Mouse (Mus musculus): Measurements from ENCODE around the gene Ccdc158.

Ccdc158 gene

DNA sequence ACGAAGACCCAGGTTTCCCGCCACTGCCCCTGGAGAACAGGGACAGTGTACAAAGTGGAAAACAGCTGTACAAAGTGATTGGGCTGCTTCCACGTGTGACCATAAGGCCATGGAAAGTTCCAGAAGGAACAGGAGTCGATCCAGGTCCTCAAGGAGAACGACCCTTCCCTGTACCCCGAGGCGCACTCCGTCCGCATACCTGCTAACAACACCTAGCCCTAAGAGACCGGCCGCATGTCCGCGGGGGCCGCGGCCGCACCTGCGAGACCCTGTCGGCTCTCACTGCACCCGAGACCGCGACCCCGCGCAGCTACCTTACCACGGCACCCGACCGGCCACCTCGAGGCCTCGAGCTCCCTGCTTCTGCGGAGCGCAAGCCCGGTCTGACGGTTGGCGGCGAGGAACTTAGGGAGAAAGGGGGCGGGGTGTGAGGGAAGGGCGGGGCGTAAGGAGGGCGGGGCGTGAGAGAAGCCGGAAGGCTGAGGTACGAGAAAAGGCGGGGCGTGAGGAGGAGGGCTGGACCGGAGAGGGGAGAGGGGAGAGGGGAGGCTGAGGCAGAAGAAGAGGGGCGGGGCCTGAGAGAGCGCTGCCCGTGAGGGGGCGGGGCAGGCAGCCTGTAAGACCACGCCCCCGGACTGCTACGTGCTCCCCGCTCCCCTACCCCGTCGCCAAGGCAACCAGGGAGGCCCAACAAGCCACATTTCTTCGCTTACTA, at the start of gene Ccdc158:
TSS of gene Ccdc158 (minus strand) at position 413 of the 715 bp plus-strand sequence.
- peak; percentile 68 for DNase-seq

DNA sequence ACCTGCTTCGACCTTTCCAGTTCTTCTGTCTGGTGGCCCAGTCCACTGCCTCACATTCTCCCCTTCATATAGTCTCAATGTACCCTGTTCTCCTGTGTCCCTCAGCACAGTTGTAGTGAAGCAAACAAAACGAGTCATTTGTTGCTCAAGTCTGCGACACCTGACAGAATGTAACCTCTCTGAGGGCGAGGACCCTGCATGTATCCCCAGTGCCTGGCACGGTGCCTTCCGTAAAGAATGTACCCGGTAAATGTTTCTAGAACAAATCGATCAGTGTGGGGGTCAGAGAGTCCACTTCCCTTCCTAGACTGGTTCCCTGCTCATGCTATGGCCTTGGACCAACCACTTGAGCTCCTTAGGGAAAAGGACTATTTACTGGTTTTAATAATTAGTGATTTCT, 46.5 kb upstream of the Ccdc158 start:
- no peak for DNase-seq

DNA sequence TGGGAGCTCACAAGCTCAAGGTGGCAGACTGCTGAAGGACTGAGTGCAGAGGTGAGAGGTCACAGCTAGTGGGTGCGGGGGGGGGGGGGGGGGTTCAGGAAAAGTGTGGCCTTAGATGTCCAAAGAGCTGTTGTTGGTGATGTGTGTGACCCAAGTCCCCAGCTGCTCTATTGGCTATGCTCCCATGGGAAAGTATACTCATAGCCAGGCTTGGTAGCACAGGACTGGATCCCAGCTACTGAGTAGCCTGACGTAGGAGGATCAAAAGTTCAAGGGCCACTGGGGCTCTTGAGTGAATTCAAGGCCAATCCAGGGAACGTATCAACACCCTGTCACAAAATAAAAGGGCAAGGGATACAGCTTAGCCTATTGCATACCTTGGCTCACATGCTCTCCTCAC, 43.8 kb upstream of the Ccdc158 start:
- no peak for DNase-seq

DNA sequence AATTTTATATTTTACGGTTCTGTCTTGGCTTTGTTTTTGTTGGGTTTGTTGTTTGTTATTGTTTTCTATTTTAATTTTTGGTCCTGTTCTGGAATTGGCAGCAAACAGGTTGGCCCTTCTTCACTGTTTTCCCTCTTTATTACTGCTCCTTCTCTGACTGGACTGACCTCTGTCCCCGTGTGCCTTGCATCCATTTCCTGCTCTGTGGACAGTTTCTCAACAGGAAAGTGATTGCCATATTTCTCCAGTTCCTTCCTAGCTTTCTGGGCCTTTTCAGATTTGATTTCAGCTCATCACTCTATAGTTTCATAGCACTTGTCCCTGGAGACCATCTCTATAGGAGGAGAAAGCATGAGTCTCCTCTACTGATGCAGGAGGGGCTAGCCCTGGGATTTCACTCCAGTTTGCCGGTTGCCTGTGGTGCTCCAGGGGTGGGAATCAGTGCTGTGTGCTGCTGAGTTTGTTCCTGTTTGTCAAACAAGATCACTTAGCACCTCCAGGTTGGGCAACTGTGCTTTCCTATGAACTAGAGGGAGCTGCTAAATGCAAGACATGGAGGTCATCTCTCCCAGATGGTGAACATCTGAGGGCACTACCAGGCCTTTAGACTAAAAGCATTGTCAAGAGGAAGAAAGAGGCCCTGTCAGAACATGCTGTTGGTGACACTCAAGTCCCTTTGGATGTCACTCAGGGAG, 42.7 kb upstream of the Ccdc158 start:
- DNase-seq = no peak

DNA sequence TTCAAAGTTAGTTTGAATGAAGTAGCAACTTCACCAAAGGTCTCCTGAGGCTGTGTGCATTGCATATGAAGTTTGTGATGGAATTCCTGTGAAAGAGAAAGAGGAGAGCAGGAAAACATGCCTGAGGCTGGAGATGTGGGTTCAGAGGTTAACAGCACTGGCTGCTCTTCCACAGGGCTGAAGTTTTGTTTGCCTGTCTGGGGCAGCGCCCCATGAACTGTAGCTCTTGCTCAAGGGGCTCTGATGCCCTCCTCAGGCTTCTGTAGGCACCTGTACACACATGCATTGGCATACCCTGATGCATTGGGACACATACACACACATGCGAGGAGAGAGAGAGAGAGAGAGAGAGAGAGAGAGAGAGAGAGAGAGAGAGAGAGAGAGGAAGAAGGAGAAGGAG, 40.8 kb upstream of the Ccdc158 start:
- DNase-seq = no peak

DNA sequence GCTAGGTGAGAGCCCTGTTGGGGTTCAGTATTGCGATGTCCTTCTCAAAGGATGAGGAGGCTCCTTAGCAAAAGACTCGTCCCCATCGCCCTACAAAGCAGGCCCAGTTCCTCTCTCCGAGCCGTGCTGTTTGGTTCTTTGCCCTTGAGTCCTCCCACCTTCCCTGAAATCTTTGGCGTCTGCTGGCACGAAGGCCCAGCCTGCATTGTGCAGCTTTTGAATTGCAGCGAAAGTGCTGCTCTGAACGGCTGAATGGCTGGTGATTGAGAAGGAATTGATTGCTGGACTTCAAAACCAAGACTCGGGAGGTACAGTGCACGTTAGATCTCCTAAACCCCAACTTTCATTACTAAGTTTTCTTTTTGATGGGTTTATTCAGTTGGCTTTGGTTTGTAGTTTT, 40.2 kb upstream of the Ccdc158 start:
- DNase-seq = no peak

DNA sequence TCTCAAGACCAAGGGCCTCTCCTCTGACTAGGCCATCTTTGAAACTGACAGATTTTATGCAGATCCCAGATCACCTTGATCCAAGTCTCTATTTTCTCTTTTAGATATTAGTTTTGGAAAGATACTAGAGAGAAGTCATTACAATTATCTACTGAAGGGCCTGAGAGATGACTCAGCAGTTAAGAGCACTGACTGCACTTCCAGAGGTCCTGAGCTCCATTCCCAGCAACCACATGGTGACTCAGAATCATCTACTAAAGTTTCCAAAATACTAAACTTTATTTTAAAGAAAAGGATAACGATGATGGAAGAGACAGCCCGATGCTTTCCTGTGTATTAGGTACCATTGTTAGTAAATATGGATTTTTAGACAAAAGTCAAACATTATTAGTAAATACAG, 39.8 kb upstream of the Ccdc158 start:
- DNase-seq = no peak

DNA sequence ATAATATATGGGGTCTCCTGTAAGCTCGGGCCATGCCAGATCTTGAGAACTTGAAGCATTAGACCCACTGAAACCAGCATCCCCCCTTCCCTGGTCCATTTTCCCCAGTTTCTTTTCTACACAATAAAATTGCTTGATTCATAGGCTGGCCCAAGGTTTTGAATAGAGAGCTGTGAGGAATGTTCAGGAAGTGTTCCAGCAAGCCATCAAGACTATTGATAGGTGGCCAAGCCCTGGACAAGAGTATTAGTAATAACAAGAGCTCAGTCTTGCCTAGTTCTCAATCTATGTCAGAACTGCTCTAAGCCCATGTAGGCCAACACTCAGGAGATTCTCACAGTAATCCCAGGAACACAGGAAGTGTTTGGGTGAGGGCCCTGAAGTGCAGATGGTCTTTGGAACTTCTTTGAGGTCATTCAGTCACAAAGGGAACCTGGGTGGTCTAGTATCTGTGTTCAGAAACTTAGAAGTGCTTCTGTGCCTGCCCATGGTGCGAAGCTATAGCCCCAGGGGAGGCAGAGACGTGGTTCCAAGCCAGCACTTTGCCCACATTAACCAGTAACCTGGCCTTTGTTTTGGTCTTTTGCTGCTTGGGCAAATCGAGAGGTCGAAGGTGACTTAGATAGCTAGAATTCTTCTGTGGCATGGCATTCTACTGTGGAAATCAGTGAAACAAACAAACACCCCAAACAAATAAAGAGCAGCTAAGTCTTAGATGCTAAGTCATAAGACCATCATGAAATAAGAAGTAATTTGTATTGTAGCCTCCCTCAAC, 37.7 kb upstream of the Ccdc158 start:
- no peak for DNase-seq

DNA sequence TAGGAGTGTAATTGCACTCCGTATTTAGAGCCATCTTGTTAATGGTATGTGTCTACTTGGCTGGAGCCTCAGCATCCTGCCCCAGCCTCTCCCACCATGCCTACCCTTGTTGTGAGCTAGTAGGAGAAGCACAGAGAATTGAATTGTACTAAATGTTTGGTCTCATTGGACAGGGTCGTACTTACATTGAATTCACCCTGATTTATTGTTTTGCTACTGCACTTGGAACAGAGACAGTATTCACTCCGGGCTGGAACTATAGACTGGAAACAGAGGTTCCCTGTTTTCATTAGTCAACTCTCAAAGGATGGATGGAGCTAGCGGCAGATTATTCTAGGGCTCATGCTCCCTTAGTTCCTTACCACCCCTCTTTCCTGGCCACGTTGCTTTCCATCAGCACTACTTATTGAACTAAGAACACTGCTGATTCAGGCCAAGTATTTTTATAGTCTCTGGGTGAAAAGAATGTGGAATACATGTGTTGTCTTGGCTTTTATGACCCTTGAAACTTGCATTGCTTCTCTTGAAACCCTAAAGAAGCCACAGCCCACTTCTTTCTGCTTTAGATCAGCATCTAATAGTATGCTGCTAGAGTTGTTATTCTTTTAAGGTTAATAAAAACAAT, 36.7 kb upstream of the Ccdc158 start:
- no peak for DNase-seq

DNA sequence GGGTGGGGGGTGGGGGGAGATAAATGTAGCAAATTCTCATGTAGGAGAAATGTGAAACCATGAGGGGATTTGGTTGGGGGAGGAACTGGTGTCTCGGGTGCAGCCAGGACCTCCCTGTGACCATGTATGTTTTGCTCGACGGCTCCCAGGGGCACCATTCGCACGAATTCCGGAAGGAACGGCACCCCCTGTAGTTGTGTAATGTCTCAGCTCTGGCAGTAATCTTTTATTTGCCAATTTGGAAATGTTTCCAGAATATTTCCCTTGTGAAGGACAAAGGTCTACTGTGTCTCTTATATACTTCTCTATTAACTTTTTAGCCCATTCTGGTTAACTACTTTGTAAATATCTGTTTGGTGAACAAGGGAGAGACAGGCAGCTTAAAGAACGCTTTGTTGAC, 35.7 kb upstream of the Ccdc158 start:
- no peak for DNase-seq

DNA sequence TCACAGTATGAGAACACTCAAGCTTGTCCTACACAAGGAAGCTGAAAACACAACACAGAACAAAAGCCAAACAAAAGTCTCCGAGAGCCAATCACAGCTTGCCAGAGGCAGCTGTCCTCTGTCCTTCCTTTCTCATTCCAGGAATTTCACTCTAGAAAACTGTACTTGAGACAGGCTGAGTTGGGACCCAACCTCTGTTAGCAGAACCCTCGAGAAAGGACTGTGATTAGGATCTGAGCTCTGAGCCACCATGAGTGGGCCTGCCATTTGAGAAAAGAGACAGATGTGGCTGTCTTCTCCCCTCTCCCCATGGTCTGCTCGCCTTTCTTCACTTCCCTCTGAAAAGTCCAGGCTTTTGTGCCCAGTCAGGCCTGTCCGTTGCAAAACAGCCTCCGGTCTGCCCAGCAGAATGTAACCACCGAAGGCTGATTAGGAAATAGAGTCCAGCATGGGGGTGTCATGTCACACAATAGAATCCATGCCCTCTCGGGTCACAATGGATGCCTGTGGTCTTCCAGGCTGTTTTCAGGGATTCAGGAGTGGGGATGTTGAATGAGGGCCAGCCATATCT, 32.9 kb upstream of the Ccdc158 start:
- DNase-seq = no peak

DNA sequence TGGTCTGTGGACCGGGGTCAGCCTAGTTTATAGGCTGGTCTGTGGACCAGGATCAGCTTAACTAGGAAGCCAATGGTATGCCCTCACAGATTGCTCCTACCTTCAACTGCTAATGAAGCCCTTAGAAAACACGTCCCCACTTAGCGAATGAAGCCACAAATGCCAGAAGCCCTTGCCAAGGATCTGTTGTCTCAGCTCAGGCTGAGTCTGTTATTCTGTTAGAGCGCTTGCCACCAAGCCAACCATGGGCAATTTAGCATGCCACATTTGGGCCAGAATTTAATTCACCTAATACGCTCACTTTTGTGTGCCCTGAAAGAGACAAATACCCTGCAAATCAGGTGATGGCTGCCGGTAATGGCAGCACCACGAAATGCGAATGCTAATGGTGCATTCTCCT, 28.6 kb upstream of the Ccdc158 start:
- no peak for DNase-seq

DNA sequence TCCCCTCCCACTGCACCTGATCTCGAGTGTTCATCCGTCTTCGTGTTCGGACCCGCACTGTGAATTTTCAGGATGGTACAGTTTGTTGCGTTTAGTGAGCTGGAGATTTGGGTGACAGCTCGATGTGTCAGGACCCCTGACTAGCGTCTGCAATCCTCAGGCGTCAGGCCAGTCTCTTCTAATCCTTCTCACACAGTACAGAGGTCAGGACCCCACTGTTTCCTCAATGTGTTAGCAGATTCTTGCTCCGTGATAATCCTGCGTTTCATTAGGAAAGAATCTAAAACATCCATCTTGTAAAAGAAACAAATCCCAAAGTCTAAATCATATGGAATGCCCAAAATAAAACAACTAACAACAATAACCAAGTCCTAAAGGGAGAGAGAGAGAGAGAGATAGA, 26.7 kb upstream of the Ccdc158 start:
- DNase-seq = no peak

DNA sequence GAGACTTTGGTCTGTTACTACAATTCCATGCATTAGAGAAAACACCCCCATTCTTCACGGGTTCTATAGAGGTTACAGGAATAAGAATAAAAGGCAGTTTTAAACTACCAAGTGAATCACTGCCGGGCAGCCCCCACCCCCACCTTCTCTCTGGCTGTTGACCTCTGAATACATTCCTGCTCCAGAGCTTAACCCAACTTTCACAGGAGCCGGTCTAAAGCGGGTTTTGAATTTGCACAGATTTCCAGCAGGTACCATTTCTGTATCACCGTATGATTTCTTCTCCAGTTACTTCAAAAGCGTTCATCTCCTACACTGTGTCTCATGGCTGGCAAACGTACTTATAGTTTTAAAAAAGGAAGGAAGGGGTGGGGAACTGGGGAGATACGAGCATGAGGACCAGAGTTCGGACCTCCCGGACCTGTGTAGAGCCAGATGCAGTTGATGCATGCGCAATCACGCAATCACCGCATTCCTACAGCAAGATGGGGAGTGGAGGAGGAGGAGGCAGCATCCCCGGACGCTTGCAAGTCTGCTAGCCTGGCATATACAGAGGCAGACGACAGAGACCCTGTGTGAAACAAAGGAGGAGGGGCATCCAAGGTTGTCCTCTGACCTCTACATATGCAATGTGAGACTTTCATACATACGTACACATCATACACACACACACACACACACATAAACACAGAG, 23.9 kb upstream of the Ccdc158 start:
- DNase-seq = no peak

DNA sequence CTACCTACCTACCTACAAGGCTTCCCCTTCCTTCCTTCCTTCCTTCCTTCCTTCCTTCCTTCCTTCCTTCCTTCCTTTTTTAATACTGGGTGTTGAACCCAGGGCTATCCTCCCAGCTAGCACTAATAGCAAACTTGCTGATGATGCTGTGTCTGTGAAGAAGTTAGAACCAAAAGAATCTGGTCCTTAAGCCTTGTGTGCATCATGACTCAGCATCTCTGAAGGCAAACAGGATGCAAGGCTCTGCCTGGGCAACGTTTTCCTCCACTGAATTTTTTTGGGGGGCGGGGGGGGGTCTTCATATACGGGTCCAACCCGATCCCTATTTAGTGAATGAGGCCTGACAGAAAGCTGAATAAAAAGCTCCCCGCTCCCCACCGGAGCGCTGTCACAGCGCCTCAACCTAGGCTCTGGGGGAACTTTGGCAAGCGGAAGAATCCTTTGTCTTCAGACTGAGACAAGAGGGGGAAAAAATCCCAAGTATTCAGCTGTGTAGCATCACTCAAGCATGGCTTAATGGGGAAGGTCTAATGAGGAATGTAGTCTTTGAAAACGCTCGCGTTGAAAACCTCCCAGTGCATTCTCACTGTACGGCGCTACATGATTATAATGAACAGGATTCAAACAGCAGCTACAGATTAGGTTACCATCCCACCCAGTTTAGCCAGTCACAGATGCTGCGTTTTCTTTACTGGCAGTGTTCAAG, 23.2 kb upstream of the Ccdc158 start:
- no peak for DNase-seq

DNA sequence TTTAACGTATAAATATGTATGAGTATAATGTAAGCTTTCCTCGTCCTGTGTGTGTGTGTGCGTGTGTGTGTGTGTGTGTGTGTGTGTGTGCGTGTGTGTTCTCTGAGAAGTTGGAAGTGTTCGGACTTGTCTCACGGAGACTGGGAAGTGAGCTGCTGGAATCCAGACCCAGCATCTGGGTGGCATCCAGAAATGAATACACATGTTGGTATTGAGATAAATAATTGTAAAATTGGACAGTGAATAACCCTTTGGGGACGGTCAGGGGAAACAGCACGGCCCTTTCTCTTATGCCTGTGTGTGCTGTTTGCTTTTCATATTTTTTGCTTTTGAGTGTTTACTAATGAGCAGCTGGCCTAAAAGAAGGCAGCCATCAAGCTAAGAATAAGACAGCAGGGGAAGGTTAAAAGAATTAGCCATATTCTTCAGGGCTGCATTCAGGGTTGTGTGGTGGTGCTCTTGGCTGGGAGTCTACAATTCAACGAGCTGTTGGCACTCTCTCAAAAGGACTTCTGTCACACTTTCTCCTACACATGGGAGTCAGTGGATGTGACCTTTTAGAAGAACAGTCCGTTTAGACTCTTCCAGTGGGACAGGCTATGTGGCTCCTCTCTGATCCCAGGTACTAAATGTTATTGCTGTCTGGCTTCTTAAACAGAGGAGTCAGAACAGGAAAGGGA, 19.4 kb upstream of the Ccdc158 start:
- DNase-seq = no peak

DNA sequence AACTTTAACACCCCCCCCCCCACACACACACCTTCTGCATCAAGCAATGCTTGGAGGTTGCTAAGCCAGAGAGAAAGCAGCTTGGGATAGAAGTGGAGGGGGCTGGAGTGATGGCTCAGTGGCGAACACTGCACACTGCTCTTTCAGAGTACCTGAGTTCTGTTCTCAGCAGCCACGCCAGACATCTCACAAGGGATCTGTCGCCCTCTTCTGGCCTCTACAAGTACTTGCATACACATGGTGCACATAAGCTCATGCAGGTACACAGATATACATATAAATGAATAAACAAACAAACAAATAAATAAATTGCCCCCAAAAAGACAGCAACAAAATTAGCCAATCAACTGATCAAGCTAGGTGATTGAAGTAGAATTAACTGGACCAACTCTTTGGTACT, 18.7 kb upstream of the Ccdc158 start:
- no peak for DNase-seq

DNA sequence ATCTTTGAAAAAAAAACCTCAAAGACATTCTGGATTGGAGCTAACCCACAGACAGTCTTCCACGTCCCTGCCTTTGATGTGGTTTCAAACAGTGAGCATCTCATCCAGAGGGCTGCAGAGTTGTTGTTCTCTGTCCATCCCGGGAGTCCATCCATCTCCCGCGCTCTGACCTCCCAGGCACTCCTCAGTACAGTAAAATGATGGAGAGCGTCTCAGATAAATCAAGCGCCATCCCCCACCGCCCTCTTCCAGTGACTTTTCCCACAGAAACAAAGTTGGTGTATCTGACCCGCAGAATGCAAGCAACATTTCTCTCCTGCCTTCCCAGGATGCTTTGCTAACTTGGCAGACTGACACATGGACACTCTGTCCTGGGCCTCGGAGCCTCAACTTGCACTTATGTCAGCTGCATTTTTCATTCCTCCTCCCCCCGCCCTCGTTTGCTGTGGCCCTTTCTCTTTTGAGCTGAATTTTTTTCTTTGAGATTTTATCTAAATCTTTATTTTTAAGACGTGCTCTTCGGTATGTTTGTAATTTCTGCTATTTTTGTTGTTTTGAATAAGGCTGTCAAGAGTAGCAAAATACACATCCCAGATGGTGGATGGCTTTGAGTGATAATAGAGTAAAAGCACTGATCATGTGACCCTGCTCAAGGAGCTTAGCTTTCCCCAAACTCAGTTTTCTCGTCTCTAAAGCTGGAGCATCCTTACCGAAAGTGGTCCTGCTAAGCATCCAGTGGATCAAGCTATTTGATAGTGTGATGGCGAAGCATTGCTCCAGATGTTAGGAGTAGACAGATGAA, 17.3 kb upstream of the Ccdc158 start:
- DNase-seq = no peak

DNA sequence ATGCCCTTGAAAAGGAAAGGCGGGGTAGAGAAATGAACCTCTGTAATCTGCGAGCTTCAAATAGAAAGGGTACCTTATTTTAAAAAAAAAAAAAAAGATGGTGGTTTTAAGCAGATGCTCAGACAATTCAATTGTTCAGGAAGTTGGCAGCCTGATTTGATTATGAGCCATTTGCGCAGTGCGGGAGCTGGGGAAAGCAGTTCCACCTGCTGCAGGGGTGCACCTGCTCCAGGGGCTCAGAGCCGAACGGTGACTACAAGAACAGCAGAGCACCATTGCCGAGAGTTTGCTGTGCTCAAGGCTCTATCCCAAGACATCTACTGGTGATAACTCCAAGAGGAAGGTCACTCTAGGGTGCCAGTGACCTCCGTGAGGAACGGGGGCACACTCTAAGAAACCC, 13.5 kb upstream of the Ccdc158 start:
- no peak for DNase-seq

DNA sequence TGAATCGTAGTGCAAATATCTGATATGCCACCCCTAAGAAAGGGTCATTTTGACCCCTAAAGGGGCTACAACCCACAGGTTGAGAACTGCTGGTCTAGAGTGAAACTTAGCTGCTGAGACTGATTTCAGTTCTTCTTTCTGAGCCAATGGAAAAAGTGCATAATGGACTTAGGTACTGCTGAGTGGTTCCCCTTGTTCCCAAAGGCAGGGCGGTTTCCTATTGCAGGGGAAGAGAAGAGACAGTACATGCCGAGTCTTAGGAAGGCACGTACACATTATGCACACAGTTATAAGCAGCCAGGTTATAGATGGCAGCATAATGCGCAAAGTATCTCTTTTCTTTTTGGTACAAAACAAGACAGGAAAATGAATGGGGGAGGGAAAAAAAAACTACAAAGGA, 13.1 kb upstream of the Ccdc158 start:
- DNase-seq = no peak

Data from right cerebral cortex, postnatal 14 days (tissue).